In genomic region chr11:45389243-45390146, GRCm38 (mm10) we compare ENCODE assay signal across 14 mouse cellular contexts.
A peak's percentile ranks its signal among the peaks of the same experiment; 100 is the strongest.
DNase-seq lines count a peak whose midpoint lies in the region; ATAC-seq and TF ChIP-seq lines count a peak whose summit lies in the region.
"Had no signal": no experiment of that assay in that cellular context is flagged by ENCODE, and none has a peak within 500 bp of the region (broad histone marks: within the 10 kb centered on the region; RNA-seq: fewer than 3 reads in every experiment).

No protein-coding gene starts in this region.

- peak; percentile 81 for ATAC-seq in hindbrain, embryonic 16.5 days
- ATAC-seq in midbrain, embryonic 13.5 days, result 0 out of 2 replicates have a peak, but pooled peaks have one; percentile 11
- ATAC-seq: forebrain, embryonic 13.5 days; intestine, embryonic 16.5 days had no signal

- 56% methylated on average over 11 of the region's 11 CpGs for WGBS in hindbrain, embryonic 16.5 days
- WGBS in midbrain, embryonic 13.5 days, result 62% methylated on average over 11 of the region's 11 CpGs

- H3K9me3 ChIP-seq in hindbrain, embryonic 16.5 days (ENCODE audit: control insufficient read depth, low read length), result no peaks in the 10 kb centered on the region
- no peaks in the 10 kb centered on the region for H3K9me3 ChIP-seq in midbrain, embryonic 13.5 days
- H3K9me3 ChIP-seq: forebrain, embryonic 13.5 days; lung, embryonic 15.5 days; megakaryocyte, embryonic 14.5 days had no signal

- H3K27ac ChIP-seq in hindbrain, embryonic 16.5 days (ENCODE audit: low read depth, low read length), result peak overlapping the region; percentile 61
- H3K27ac ChIP-seq in midbrain, embryonic 13.5 days, result peak overlapping the region; percentile 30; the same call in 1 of the 2 replicates
- H3K27ac ChIP-seq: forebrain, embryonic 13.5 days; lung, embryonic 15.5 days had no signal

- no peaks in the 10 kb centered on the region for H3K27me3 ChIP-seq in hindbrain, embryonic 16.5 days (replicated peaks; ENCODE audit: control insufficient read depth, insufficient read depth, low read length)
- H3K27me3 ChIP-seq in midbrain, embryonic 13.5 days, result no peaks in the 10 kb centered on the region
- H3K27me3 ChIP-seq: forebrain, embryonic 13.5 days; lung, embryonic 15.5 days; megakaryocyte, embryonic 14.5 days had no signal

- H3K36me3 ChIP-seq in hindbrain, embryonic 16.5 days (ENCODE audit: control insufficient read depth, insufficient read depth, low read length), result no peaks in the 10 kb centered on the region
- H3K36me3 ChIP-seq in midbrain, embryonic 13.5 days, result no peaks in the 10 kb centered on the region
- H3K36me3 ChIP-seq: lung, embryonic 15.5 days had no signal

- DNase-seq in brain, embryonic 14.5 days (ENCODE audit: low read depth), result peak; percentile 59
- DNase-seq in embryo, embryonic 11.5 days (ENCODE audit: low read depth, low spot score), result peak; percentile 37
- no peak for DNase-seq in cerebellum, postnatal 14 days
- no peak for DNase-seq in layer of hippocampus, adult 11-12 months (ENCODE audit: low spot score)
- DNase-seq in cerebellum, postnatal 4 days (ENCODE audit: low spot score in 2 of 2), result no peak
- DNase-seq: cerebellum, postnatal 25 days; gastrocnemius, postnatal 10 days; right cerebral cortex, adult 18-20 months had no signal

- H3K9ac ChIP-seq in hindbrain, embryonic 16.5 days (ENCODE audit: low read depth, low read length), result 0 out of 2 replicates have a peak overlapping the region, but pooled peaks have one; percentile 6
- no peak overlapping the region for H3K9ac ChIP-seq in midbrain, embryonic 13.5 days (replicated peaks)
- H3K9ac ChIP-seq: forebrain, embryonic 13.5 days; lung, embryonic 15.5 days had no signal

- H3K4me3 ChIP-seq in hindbrain, embryonic 16.5 days (ENCODE audit: low read length), result no peak overlapping the region
- no peak overlapping the region for H3K4me3 ChIP-seq in midbrain, embryonic 13.5 days (replicated peaks)
- H3K4me3 ChIP-seq: forebrain, embryonic 13.5 days; lung, embryonic 15.5 days; megakaryocyte, embryonic 14.5 days had no signal

- peaks cover 2% of the 10 kb centered on the region for H3K4me1 ChIP-seq in hindbrain, embryonic 16.5 days (ENCODE audit: control insufficient read depth, insufficient read depth, low read depth, low read length)
- no peaks in the 10 kb centered on the region; the same call in 1 of the 2 replicates for H3K4me1 ChIP-seq in midbrain, embryonic 13.5 days (replicated peaks)
- H3K4me1 ChIP-seq: lung, embryonic 15.5 days; megakaryocyte, embryonic 14.5 days had no signal

- H3K4me2 ChIP-seq in hindbrain, embryonic 16.5 days (ENCODE audit: low read length), result no peak overlapping the region
- no peak overlapping the region for H3K4me2 ChIP-seq in midbrain, embryonic 13.5 days (replicated peaks)
- H3K4me2 ChIP-seq: forebrain, embryonic 13.5 days; lung, embryonic 15.5 days had no signal

- no peak for TF ChIP-seq POLR2A in brain, embryonic 14.5 days (IDR thresholded peaks at IDR 0.05; ENCODE audit: borderline replicate concordance, extremely low read depth, insufficient read depth, insufficient read length, poor library complexity, severe bottlenecking)

- TF ChIP-seq CTCF in brain, embryonic 14.5 days (IDR thresholded peaks at IDR 0.05; ENCODE audit: borderline replicate concordance, extremely low read depth, insufficient read depth, insufficient read length), result no peak

Comparison
In these comparisons a context has a peak if more than half of its experiments do, and no peak if none do; other contexts are left out.
1. DNase-seq: peak in brain, embryonic 14.5 days (single experiment) and embryo, embryonic 11.5 days (single experiment); none in cerebellum, postnatal 14 days (0 of 2), layer of hippocampus, adult 11-12 months (single experiment) and cerebellum, postnatal 4 days (0 of 2).